Mouse (Mus musculus) intestine, postnatal 0 days (tissue): ENCODE data around the gene Teddm1a. TPM values are rescaled to one million over a fixed set of nuclear protein-coding genes. Genes with fewer than 3 reads are reported as not detected.

Experiments used
- ATAC-seq: fragments of 200-750 bp; cut with Nextera tagmentation; 2 replicates; pipeline ENCODE4 v1.8.0; 2017; ENCODE audit warnings: mild to moderate bottlenecking, moderate TSS enrichment, moderate library complexity
- H3K27ac ChIP-seq: fragments of 300-500 bp; sonication (generic); 2 replicates; pipeline ENCODE4 v1.5.1; 2014; ENCODE audit warnings: mild to moderate bottlenecking, low read depth, low read length, moderate library complexity
- H3K27me3 ChIP-seq: fragments of 300-500 bp; sonication (generic); replicated peaks from 2 replicates; pipeline ENCODE4 v1.6.1; 2014; ENCODE audit warnings: low read length, mixed read lengths; ENCODE audit not compliant: control insufficient read depth, insufficient read depth
- H3K36me3 ChIP-seq: fragments of 300-500 bp; sonication (generic); 2 replicates; pipeline ENCODE4 v1.6.1; 2014; ENCODE audit warnings: mild to moderate bottlenecking, moderate library complexity; ENCODE audit not compliant: control insufficient read depth, insufficient read depth
- H3K4me1 ChIP-seq: fragments of 300-500 bp; sonication (generic); replicated peaks from 2 replicates; pipeline ENCODE4 v1.6.1; 2014; ENCODE audit warnings: antibody characterized with exemption, low read length, mixed read lengths; ENCODE audit not compliant: control insufficient read depth, insufficient read depth
- H3K4me2 ChIP-seq: fragments of 300-500 bp; sonication (generic); replicated peaks from 2 replicates; pipeline ENCODE4 v1.6.1; 2014; ENCODE audit warnings: low read depth, mild to moderate bottlenecking, moderate library complexity
- H3K4me3 ChIP-seq: fragments of 300-500 bp; sonication (generic); 2 replicates; pipeline ENCODE4 v1.5.1; 2014; ENCODE audit warnings: low read depth, low read length
- H3K9ac ChIP-seq: fragments of 300-500 bp; sonication (generic); 2 replicates; pipeline ENCODE4 v1.6.1; 2014; ENCODE audit warnings: mild to moderate bottlenecking, low read depth, low read length
- H3K9me3 ChIP-seq: fragments of 300-500 bp; sonication (generic); 2 replicates; pipeline ENCODE4 v1.6.1; 2016; ENCODE audit warnings: mixed run types; ENCODE audit not compliant: control insufficient read depth
- CTCF ChIP-seq: sonication (generic); IDR thresholded peaks from 2 replicates; pipeline ENCODE4 v1.5.1; 2016; ENCODE audit warnings: low read depth, mild to moderate bottlenecking, control low read depth, antibody characterized with exemption, moderate library complexity
- WGBS: fragments of 180-500 bp; shearing (Covaris S2); extraction: QIAGEN DNeasy Blood & Tissue Kit; methylation state at CpG from one replicate; pipeline ENCODE4 v1.1.7; 2014; 5-methylcytosine and 5-hydroxymethylcytosine counted together
- polyA plus RNA-seq: library from polyadenylated mRNA; unstranded; fragments of >200 nt; fragmentation: Nextera tagmentation; extraction: Ambion mirVana; gene quantifications from 2 replicates; pipeline ENCODE4 v1.2.1, GENCODE M21; 2015

The Teddm1a gene
- polyA plus RNA-seq, 1 experiment from 2014 or later: not detected

GRCm38 (mm10) chr1:153921642-153922041 lies 30.1 kb downstream of the Teddm1a start:
- no peaks in the 10 kb centered on the region for H3K9me3 ChIP-seq
- H3K4me1 ChIP-seq: no peaks in the 10 kb centered on the region
- 94% methylated on average over 3 of the region's 3 CpGs for WGBS
- no peak overlapping the region for H3K27ac ChIP-seq
- H3K4me2 ChIP-seq: no peak overlapping the region
- H3K36me3 ChIP-seq: no peaks in the 10 kb centered on the region
- H3K4me3 ChIP-seq: no peak overlapping the region
- no peak overlapping the region for H3K9ac ChIP-seq
- H3K27me3 ChIP-seq: no peaks in the 10 kb centered on the region
- TF ChIP-seq CTCF: no peak
- ATAC-seq: no peak

DNA sequence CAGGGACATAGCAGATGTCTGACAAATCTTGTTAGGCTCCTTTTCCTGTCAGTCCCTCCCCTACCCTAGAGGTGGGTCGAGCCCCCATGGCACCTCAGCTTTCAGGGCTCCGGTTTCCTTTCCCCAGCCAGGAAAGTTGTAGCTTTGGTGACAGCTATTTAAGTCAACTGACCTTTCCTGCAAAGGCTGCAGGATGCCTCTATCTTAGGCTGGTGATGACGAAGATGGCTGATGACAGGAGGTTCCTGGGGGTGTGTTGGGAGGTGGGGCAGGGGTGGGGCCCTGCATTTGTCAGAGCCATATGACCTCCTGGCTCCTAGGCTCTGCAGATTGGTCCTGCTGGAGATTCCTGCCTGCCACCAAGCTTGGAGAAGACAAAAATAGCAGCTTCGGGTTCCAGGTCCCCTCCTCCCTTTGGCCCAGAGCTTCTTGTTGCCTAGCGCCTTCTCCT lies 31.1 kb downstream of the Teddm1a start:
- WGBS: 41% methylated on average over 5 of the region's 5 CpGs
- H3K27me3 ChIP-seq: no peaks in the 10 kb centered on the region
- no peak overlapping the region for H3K4me3 ChIP-seq
- no peak overlapping the region for H3K9ac ChIP-seq
- H3K4me1 ChIP-seq: no peaks in the 10 kb centered on the region
- no peak overlapping the region for H3K4me2 ChIP-seq
- H3K27ac ChIP-seq: no peak overlapping the region
- no peaks in the 10 kb centered on the region for H3K36me3 ChIP-seq
- no peaks in the 10 kb centered on the region for H3K9me3 ChIP-seq
- ATAC-seq: no peak
- no peak for TF ChIP-seq CTCF

DNA sequence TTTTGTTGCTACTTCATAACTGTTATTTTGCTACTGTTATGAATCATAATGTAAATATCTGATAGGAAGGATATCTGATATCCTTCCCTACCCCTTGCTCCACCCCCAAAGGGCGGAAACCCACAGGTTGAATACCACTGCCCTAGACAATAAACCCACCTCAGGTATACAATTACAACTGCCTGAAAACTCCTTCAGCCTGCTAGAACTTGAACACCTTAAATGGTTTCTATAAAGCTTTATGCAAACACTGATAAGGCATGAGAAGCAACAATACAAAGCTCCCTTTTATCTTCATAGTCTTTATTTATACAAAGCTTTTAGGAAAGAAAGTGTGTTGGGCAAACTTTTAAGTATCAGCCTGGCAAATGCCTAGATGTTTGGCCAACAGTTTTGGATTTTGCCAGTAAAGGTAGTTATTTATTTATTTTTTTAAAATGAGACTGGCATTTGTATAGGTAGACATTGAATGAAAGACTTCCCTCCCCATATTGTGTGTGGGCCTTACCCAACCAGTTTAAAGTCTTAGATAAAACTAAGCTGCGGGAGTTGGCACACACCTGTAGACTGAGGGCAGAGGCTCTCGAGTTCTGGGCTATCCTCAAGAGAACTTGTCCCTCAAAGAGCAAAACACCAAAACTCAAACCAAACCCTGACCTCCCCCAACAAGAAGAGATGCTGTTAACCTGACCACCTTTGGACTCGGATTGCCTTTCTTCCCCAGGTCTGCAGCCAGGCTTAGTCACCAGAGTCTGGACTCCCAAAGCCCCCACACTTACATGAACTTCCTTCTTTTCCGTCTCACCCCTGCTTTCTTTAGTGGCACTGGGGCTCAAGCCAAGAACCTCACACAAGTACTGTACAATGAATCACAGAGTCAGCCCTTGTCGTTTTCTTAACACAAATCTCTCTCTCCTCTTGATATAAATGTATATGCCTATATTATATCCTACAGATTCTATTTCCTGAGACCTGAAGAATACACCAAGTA lies 33.1 kb downstream of the Teddm1a start:
- H3K9ac ChIP-seq: no peak overlapping the region
- H3K36me3 ChIP-seq: no peaks in the 10 kb centered on the region
- H3K4me2 ChIP-seq: no peak overlapping the region
- ATAC-seq: no peak
- no peaks in the 10 kb centered on the region for H3K4me1 ChIP-seq
- WGBS: 52% methylated on average over 6 of the region's 6 CpGs
- H3K4me3 ChIP-seq: no peak overlapping the region
- no peaks in the 10 kb centered on the region for H3K9me3 ChIP-seq
- TF ChIP-seq CTCF: no peak
- H3K27ac ChIP-seq: no peak overlapping the region
- H3K27me3 ChIP-seq: no peaks in the 10 kb centered on the region

GRCm38 (mm10) chr1:153930431-153930830 lies 38.9 kb downstream of the Teddm1a start:
- TF ChIP-seq CTCF: no peak
- Histone ChIP-seq H3K36me3 (no peaks in the 10 kb centered on the region), H3K4me1 (no peaks in the 10 kb centered on the region), H3K4me3 (no peak overlapping the region), H3K9me3 (no peaks in the 10 kb centered on the region), H3K4me2 (no peak overlapping the region), H3K27ac (no peak overlapping the region), H3K27me3 (no peaks in the 10 kb centered on the region), H3K9ac (no peak overlapping the region)
- 71% methylated on average over 2 of the region's 2 CpGs for WGBS
- peak; percentile 36; the same call in 1 of the 2 replicates for ATAC-seq

DNA sequence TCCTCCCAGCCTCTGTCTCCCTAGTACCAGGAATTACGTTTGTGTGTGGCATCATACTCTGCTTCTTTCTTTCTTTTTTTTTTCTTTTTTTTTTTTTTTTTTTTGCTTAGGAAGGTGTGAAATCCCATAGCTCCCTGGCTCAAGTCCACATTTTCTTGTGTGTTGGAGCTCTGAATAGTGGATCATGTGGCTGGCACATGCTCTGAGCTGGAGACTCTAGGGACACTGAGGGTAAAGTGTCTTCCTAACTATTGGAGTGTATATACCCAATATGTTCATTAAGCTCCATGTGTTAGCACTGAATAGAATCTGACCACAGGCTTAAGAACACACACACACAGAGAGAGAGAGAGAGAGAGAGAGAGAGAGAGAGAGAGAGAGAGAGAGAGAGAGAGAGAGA lies 42.2 kb downstream of the Teddm1a start:
- ATAC-seq: no peak
- no peaks in the 10 kb centered on the region for H3K36me3 ChIP-seq
- H3K4me1 ChIP-seq: no peaks in the 10 kb centered on the region
- no peak overlapping the region for H3K4me3 ChIP-seq
- TF ChIP-seq CTCF: no peak
- H3K9me3 ChIP-seq: no peaks in the 10 kb centered on the region
- H3K9ac ChIP-seq: no peak overlapping the region
- no peak overlapping the region for H3K27ac ChIP-seq
- H3K27me3 ChIP-seq: no peaks in the 10 kb centered on the region
- WGBS: 59% methylated on average over 1 of the region's 1 CpGs
- no peak overlapping the region for H3K4me2 ChIP-seq

DNA sequence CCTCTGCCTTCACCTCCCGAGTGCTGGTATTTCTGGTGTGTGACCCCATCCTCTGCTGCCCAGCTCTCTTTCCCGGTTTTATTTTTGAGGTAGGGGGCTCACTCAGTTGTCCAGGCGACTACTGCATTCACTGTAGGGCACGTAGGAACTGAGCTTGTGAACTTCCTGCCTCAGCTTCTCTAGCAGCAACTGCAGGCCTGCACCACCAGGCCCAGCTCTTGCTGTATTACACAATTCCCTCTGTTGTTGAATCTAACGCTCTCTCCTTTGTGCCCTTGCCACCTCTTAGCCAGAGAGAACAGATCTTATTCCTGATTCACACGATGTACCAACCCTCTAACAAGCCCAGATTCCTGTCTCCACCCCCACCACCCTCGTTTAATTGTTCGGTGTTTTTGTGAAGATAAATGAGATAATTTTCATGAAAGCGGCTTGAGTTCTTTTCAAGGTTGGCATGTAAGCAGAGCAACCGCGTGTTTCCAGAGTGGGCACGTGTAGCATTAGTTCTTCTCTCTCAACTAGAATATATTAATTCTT lies 44.4 kb downstream of the Teddm1a start:
- no peak overlapping the region for H3K4me2 ChIP-seq
- H3K36me3 ChIP-seq: no peaks in the 10 kb centered on the region
- H3K9ac ChIP-seq: no peak overlapping the region
- no peaks in the 10 kb centered on the region for H3K27me3 ChIP-seq
- no peak for TF ChIP-seq CTCF
- H3K4me3 ChIP-seq: no peak overlapping the region
- 85% methylated on average over 12 of the region's 12 CpGs for WGBS
- no peak for ATAC-seq
- H3K4me1 ChIP-seq: no peaks in the 10 kb centered on the region
- H3K27ac ChIP-seq: no peak overlapping the region
- H3K9me3 ChIP-seq: no peaks in the 10 kb centered on the region
